Mouse (Mus musculus): ENCODE data around the gene Ptprk. TPM values are rescaled to one million over a fixed set of nuclear protein-coding genes. Genes with fewer than 3 reads are reported as not detected.
A peak's percentile ranks its signal among the peaks of the same experiment; 100 is the strongest.

Gene Ptprk
- polyA plus RNA-seq, 1 experiment: 22.1 TPM

GRCm38 (mm10) chr10:28105247-28105646, 30.6 kb downstream of the Ptprk start:
- WGBS: 27% methylated on average over 6 of the region's 6 CpGs
- DNase-seq (ENCODE audit: low read depth, low spot score): no peak

GRCm38 (mm10) chr10:28112826-28113589, 38.4 kb downstream of the Ptprk start:
- 47% methylated on average over 8 of the region's 8 CpGs for WGBS
- DNase-seq (ENCODE audit: low read depth, low spot score): no peak

- no peak for DNase-seq (ENCODE audit: low read depth, low spot score)
- WGBS: 6% methylated on average over 3 of the region's 3 CpGs
These were observed 39.3 kb downstream of the Ptprk start for GRCm38 (mm10) chr10:28113879-28114278.

DNA sequence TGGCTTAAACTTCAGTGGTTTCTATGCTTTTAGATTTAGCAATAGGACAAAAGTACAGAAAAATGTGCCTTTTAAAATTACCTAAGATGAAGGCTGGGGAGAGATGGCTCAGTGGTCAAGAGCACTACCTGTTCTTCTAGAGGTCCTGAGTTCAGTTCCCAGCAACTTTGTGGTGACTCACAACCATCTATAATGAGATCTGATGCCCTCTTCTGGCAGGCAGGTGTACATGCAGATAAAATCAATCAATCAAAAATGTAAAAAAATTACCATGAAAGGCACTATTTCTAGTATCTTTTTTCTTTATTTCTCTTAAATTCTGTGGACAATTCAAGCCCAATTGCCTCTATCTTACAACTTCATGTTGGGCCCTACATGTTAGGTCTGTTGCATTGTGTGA, 42.4 kb downstream of the Ptprk start:
- no peak for DNase-seq (ENCODE audit: low read depth, low spot score)

- peak; percentile 70 for DNase-seq (ENCODE audit: low read depth, low spot score)
- WGBS: 35% methylated on average over 6 of the region's 6 CpGs
These were observed 44.3 kb downstream of the Ptprk start for GRCm38 (mm10) chr10:28118783-28119365.

DNA sequence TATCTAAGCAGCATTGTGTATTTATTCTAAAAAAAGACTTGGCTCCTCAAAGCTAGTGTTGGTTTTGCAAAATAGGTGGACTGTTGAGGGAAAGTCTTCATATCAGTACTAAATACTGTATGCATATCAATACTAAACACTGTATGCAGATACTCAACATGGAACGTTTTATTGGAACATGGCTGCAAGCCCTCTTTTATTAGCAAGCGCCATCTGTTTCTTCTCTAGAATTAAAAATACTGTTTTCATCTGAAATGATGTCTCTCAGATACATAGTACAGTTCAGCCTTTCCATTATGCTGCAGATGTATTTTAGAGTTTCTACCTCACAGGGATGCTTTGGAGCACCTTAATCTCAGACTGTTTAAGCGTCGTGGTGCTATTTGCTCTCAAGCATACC, 49.3 kb downstream of the Ptprk start:
- DNase-seq (ENCODE audit: low read depth, low spot score): no peak
- 86% methylated on average over 4 of the region's 4 CpGs for WGBS

GRCm38 (mm10) chr10:28128011-28128410, 53.4 kb downstream of the Ptprk start:
- WGBS: 64% methylated on average over 5 of the region's 5 CpGs
- DNase-seq (ENCODE audit: low read depth, low spot score): no peak

DNA sequence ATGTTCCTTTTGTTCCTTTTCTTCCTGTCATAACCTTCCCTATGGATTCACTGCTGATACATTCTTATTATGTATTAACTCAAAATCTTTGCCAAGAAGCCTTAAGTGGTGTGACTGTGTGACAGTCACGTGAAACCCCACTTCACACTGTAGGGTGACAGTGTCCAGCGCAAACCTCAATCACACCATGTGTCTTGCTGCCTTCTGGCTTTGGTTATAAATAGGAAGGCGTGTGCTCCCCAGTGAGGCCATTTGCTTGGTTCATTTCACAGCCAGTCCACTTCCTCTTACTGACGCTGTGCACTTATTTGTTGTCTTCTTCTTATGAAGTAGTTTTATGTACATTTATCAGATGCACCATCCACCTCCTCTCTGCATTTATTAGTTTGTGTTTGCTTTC, 53.8 kb downstream of the Ptprk start:
- 24% methylated on average over 4 of the region's 4 CpGs for WGBS
- no peak for DNase-seq (ENCODE audit: low read depth, low spot score)

GRCm38 (mm10) chr10:28130422-28130821, 55.8 kb downstream of the Ptprk start:
- WGBS: 89% methylated on average over 9 of the region's 9 CpGs

DNA sequence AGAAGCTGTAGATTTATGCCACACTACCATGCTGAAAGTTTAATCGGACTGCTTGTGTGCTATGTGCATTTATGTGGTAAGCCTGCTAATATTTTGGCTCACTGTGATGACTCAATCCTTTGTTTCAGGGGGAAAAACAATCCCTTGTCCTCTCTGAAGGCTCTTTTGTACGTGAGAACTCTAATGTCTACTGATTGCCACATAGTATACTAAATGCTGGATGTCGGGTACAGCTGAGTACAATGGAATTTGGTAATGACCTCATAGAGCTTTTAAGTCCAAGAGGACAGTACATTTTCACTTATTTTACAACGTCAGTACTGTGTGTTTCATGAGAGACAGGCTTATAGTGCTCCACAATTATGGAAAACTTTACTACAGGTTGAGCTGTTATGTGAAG, 59.1 kb downstream of the Ptprk start:
- WGBS: 71% methylated on average over 4 of the region's 4 CpGs
- DNase-seq (ENCODE audit: low read depth, low spot score): no peak

More at GRCm38 (mm10) chr10:28130422-28130821, 55.8 kb downstream of the Ptprk start:
- no peak for DNase-seq (ENCODE audit: low read depth, low spot score)

DNA sequence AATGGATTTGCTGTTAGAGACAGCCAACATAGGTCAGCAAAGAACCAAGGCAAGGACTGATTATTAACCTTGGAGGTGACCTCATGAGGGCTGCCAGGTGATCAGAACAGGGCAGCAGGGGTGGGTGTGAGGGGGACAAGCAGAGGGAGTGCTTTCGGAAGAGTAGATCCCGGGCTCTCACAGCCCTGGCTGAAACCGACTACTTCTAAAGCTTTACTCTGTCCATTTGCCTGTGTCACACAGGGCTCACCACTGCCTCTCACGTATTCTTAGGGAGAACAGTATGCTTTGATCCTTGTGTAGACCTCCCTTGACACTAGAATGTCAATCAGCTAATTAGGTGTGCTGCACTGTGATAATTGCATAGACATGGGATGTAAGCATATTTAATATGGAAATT, 63.8 kb downstream of the Ptprk start:
- no peak for DNase-seq (ENCODE audit: low read depth, low spot score)
- 75% methylated on average over 4 of the region's 4 CpGs for WGBS

DNA sequence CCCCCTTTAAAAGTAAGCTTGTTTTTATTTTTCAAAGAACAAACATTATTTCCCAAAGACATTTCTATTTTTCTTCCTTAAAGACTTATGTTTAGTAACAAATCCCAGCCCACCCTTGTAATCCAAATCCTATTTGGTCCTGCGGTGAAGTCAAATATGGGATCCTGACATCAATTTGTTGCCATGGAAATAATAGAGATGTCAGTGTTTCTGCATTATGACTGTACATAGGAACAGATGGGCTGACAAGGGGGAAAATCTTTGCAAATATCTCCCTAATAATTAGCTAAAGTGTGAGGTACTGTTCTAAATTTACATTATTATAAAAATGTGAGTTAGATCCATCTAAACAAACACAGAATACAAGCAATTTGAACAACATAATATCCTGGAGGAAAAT, 69.8 kb downstream of the Ptprk start:
- 87% methylated on average over 1 of the region's 1 CpGs for WGBS

GRCm38 (mm10) chr10:28145326-28145725, 70.7 kb downstream of the Ptprk start:
- 51% methylated on average over 5 of the region's 5 CpGs for WGBS
- DNase-seq (ENCODE audit: low read depth, low spot score): no peak

More for the DNA sequence above, 69.8 kb downstream of the Ptprk start:
- DNase-seq (ENCODE audit: low read depth, low spot score): no peak

GRCm38 (mm10) chr10:28155688-28156685, 81.4 kb downstream of the Ptprk start:
- WGBS: 79% methylated on average over 20 of the region's 20 CpGs
- no peak for DNase-seq (ENCODE audit: low read depth, low spot score)

GRCm38 (mm10) chr10:28159716-28160115, 85.1 kb downstream of the Ptprk start:
- DNase-seq (ENCODE audit: low read depth, low spot score): peak; percentile 16
- 53% methylated on average over 4 of the region's 4 CpGs for WGBS

GRCm38 (mm10) chr10:28161306-28161705, 86.7 kb downstream of the Ptprk start:
- no peak for DNase-seq (ENCODE audit: low read depth, low spot score)

DNA sequence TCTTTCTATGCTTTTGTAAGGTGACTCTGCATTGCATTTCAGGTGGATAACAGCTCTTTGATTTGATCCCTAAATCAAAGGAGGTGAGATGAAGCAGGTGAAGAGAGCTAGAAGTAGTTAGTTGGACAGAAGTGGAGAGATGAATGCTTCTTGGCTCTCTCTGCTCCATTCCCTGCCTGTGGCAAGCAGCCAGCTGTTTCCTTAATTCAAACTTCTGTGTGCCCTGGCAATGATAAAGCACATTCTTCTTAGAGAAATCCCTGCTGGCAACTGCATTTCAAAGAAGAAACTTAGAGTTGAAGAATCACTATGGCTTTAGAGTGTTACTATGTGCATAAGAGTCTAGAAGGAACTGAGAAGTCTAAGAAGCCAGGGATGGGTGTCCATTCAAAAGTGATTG, 89.6 kb downstream of the Ptprk start:
- DNase-seq (ENCODE audit: low read depth, low spot score): no peak

GRCm38 (mm10) chr10:28164746-28165145, 90.1 kb downstream of the Ptprk start:
- no peak for DNase-seq (ENCODE audit: low read depth, low spot score)

- DNase-seq (ENCODE audit: low read depth, low spot score): no peak
- WGBS: 80% methylated on average over 1 of the region's 1 CpGs
These were observed 92.0 kb downstream of the Ptprk start for GRCm38 (mm10) chr10:28166610-28167009.

DNA sequence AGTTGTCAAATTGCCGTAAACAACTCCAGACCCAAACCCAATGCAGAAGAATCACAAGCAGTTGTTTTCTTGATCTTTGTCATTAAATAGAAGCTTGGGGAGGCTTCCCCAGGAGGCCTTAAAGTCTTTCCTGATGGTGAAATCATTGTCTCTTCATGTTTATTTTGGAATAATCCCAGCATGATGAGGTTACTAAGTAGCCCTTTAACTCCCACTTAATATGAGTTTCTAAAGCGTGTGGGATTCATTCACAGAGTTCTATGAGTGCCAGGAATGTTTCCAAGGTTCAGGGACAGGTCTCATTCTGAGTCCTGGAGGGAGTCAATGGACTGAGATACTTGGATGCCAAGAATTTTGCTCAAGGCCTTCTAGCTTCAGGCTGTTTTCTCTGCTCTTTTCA, 92.5 kb downstream of the Ptprk start:
- no peak for DNase-seq (ENCODE audit: low read depth, low spot score)
- 47% methylated on average over 2 of the region's 2 CpGs for WGBS

Data from large intestine, adult 2 months (tissue).